Mouse (Mus musculus) embryonic facial prominence, embryonic 11.5 days (tissue): ENCODE measurements at regions not wholly inside any gene's neighbourhood (a gene's known extent, or its start where the extent isn't known, plus 50 kb on each side); places are given as distances from the start of the nearest gene placed in this dataset.

ENCODE experiments used
- ATAC-seq: fragments of 200-750 bp; cut with Nextera tagmentation; replicated peaks from 2 replicates; pipeline ENCODE4 v1.8.0; 2017; ENCODE audit warnings: low read depth; ENCODE audit not compliant: insufficient number of reproducible peaks, low FRiP score, low TSS enrichment
- DNase-seq: peaks from one replicate; pipeline ENCODE4 v3.0.0-alpha.2; 2015; ENCODE audit warnings: low spot score
- H3K27ac ChIP-seq: fragments of 300-500 bp; sonication (generic); replicated peaks from 2 replicates; pipeline ENCODE4 v1.5.1; 2014; ENCODE audit warnings: mild to moderate bottlenecking, low read depth, low read length, control low read depth
- H3K27me3 ChIP-seq: fragments of 300-500 bp; sonication (generic); 2 replicates; pipeline ENCODE4 v1.6.1; 2014; ENCODE audit warnings: mild to moderate bottlenecking, low read length, moderate library complexity, mixed read lengths; ENCODE audit not compliant: control insufficient read depth, insufficient read depth
- H3K36me3 ChIP-seq: fragments of 300-500 bp; sonication (generic); replicated peaks from 2 replicates; pipeline ENCODE4 v1.6.1; 2014; ENCODE audit warnings: low read depth, mild to moderate bottlenecking, low read length, moderate library complexity, mixed read lengths; ENCODE audit not compliant: control insufficient read depth, insufficient read depth
- H3K4me1 ChIP-seq: fragments of 300-500 bp; sonication (generic); 2 replicates; pipeline ENCODE4 v1.6.1; 2014; ENCODE audit warnings: low read length, mixed read lengths; ENCODE audit not compliant: control insufficient read depth, insufficient read depth
- H3K4me2 ChIP-seq: fragments of 300-500 bp; sonication (generic); 2 replicates; pipeline ENCODE4 v1.6.1; 2014; ENCODE audit warnings: low read depth, mild to moderate bottlenecking, control low read depth, low read length, moderate library complexity
- H3K4me3 ChIP-seq: fragments of 300-500 bp; sonication (generic); 2 replicates; pipeline ENCODE4 v1.5.1; 2014; ENCODE audit warnings: low read depth, low read length, control low read depth
- H3K9ac ChIP-seq: fragments of 300-500 bp; sonication (generic); replicated peaks from 2 replicates; pipeline ENCODE4 v1.6.1; 2014; ENCODE audit warnings: mild to moderate bottlenecking, control low read depth, low read length
- H3K9me3 ChIP-seq: fragments of 300-500 bp; sonication (generic); replicated peaks from 2 replicates; pipeline ENCODE4 v1.6.1; 2016; ENCODE audit warnings: mild to moderate bottlenecking, low read length, inconsistent platforms, mixed read lengths; ENCODE audit not compliant: control insufficient read depth
- WGBS: fragments of 180-500 bp; shearing (Covaris S2); extraction: QIAGEN DNeasy Blood & Tissue Kit; methylation state at CpG from one replicate; pipeline ENCODE4 v1.1.7; 2014; 5-methylcytosine and 5-hydroxymethylcytosine counted together

DNA sequence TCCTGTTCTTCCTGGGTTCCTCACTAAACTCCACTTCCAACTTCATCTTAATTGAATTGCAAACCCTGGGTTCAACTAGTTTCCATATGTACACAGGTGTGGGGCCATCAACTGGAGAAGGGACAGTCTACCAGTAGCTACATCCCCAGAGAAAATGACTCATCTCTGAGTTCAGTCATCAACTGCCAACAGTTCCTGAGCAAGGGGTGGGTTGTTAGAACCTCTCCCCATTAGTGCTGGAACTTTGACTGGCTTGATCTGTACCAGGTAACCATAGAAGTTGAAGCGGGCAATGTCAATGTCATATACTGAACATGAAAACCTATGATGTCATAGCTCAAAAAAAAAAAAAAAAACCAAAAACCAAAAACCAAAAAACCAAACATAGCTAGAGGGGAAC, 69.8 kb downstream of the Gm21750 start:
- WGBS, result 88% methylated on average over 1 of the region's 1 CpGs
- DNase-seq, result no peak
- no peaks in the 10 kb centered on the region for H3K9me3 ChIP-seq
- H3K4me2 ChIP-seq, result no peak overlapping the region
- no peaks in the 10 kb centered on the region for H3K36me3 ChIP-seq
- no peak overlapping the region for H3K27ac ChIP-seq
- no peaks in the 10 kb centered on the region for H3K27me3 ChIP-seq
- ATAC-seq, result no peak
- H3K4me1 ChIP-seq, result no peaks in the 10 kb centered on the region
- no peak overlapping the region for H3K9ac ChIP-seq
- H3K4me3 ChIP-seq, result no peak overlapping the region

DNA sequence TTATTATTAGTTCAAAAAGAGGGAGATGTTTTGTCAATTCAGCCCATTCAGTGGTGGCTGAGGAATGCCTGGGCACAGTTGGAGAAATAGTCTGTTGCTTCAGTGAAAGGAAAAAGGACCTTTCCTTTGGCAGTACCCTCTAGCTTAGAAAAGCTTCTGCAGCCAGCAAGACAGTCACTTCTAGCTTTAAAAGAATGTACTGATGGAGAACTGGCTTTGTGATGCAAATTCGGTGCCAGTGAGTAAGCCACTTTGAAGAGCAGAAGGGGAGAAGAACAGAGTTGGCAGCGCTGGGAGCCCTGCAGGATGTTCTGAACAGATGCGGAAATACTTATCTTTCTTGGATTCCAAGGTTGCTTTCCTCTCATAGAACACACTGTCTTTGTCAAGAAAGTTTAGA, 71.1 kb downstream of the Gm21750 start:
- no peak for DNase-seq
- 47% methylated on average over 3 of the region's 3 CpGs for WGBS
- Histone ChIP-seq H3K9me3 (no peaks in the 10 kb centered on the region), H3K27ac (no peak overlapping the region), H3K4me3 (no peak overlapping the region), H3K4me1 (no peaks in the 10 kb centered on the region), H3K9ac (no peak overlapping the region), H3K4me2 (no peak overlapping the region), H3K36me3 (no peaks in the 10 kb centered on the region), H3K27me3 (no peaks in the 10 kb centered on the region)
- ATAC-seq, result no peak

DNA sequence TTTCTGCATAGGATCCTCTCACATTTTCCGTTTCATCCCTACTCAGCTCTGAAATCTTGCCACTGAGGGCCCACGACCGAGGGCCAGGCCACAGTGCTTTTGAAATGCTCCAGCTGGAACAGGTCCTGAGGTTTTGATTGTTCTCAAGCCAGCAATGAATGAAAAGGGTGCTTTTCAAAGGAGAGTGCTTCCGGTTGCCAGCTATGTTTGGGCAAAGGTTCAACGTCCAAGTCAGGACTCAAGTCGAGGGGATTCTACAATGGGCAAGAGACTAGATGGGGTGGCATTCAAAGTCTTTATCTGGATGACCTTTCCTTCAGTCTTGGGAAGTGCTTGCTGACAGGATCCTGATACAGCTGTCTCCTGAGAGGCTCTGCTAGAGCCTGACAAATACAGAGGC, 89.8 kb downstream of the Gm21750 start:
- Histone ChIP-seq H3K9me3 (no peaks in the 10 kb centered on the region), H3K4me1 (no peaks in the 10 kb centered on the region), H3K27me3 (no peaks in the 10 kb centered on the region), H3K4me2 (no peak overlapping the region), H3K27ac (no peak overlapping the region), H3K9ac (no peak overlapping the region), H3K4me3 (no peak overlapping the region), H3K36me3 (no peaks in the 10 kb centered on the region)
- WGBS, result 87% methylated on average over 6 of the region's 6 CpGs
- no peak for DNase-seq
- no peak for ATAC-seq

DNA sequence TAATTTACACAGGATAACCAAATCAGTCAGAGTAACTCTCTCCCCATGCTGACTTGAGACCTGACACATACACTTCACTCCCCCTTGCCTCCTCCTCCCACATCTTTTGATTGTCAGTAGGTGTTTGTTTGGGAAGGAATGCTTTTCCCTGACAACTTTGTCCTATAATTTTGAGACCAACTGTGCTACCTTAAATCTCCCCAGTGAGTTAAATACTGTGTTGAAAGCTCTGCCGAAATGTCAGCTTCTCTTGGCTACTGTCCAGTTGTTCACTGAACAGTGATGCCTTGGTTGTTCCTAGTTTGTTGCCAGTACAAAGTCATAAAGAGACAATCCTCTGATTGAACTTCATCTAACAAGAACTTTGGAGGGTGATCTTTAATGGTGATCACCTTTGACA, 99.0 kb downstream of the Gm21750 start:
- 65% methylated on average over 1 of the region's 1 CpGs for WGBS

DNA sequence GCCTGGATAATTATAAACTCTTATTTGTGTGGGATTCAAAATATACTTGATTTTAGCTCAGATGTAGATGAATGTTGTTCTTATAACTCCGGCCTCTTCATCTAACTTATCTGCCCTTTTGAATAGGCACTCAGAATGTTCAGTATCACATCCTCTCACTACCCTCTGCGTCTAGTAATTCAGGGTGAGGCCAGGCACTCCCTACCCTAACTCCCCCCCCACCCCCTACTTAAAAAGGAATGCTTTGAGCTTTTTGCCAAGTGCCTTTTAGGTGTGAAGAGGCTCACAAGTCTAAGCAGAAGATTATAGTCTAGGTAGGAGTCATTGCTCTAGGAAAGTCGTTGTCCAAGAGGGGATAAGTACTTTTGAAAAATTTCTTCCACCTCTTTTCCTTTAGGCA, 111.9 kb downstream of the Gm21750 start:
- no peak overlapping the region for H3K4me3 ChIP-seq
- WGBS, result 63% methylated on average over 3 of the region's 3 CpGs
- no peak overlapping the region for H3K9ac ChIP-seq
- H3K27ac ChIP-seq, result no peak overlapping the region
- no peaks in the 10 kb centered on the region for H3K4me1 ChIP-seq
- no peaks in the 10 kb centered on the region for H3K9me3 ChIP-seq
- ATAC-seq (no peak), DNase-seq (no peak)
- no peaks in the 10 kb centered on the region for H3K36me3 ChIP-seq
- no peak overlapping the region for H3K4me2 ChIP-seq
- H3K27me3 ChIP-seq, result no peaks in the 10 kb centered on the region

More for the DNA sequence above, 99.0 kb downstream of the Gm21750 start:
- H3K9me3 ChIP-seq, result no peaks in the 10 kb centered on the region
- no peak overlapping the region for H3K4me2 ChIP-seq
- no peak overlapping the region for H3K27ac ChIP-seq
- H3K9ac ChIP-seq, result no peak overlapping the region
- H3K27me3 ChIP-seq, result no peaks in the 10 kb centered on the region
- H3K4me1 ChIP-seq, result no peaks in the 10 kb centered on the region
- H3K4me3 ChIP-seq, result no peak overlapping the region
- no peaks in the 10 kb centered on the region for H3K36me3 ChIP-seq
- ATAC-seq, result no peak
- DNase-seq, result no peak

DNA sequence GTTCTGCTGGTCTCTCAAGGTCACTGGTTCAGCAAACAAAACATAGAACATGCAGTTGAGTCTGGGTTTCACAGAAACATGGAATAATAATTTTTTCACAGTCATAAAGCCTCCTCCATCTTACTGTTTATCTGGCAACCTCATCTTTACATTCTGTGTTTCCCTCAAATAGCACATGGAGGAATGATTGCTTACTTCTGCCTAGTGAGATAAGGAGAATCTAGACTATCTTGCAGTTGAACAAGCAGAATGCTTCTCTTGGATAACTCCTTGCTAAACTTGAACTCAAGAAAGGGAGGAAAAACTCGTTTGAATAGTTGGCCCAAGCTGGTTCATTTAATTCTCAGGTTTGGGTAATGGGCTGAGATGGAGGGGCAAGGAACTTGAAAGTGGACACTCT, 112.8 kb downstream of the Gm21750 start:
- no peaks in the 10 kb centered on the region for H3K27me3 ChIP-seq
- H3K4me3 ChIP-seq, result no peak overlapping the region
- DNase-seq, result no peak
- no peaks in the 10 kb centered on the region for H3K4me1 ChIP-seq
- no peak overlapping the region for H3K9ac ChIP-seq
- no peak overlapping the region for H3K4me2 ChIP-seq
- 42% methylated on average over 1 of the region's 1 CpGs for WGBS
- no peaks in the 10 kb centered on the region for H3K36me3 ChIP-seq
- ATAC-seq, result no peak
- no peak overlapping the region for H3K27ac ChIP-seq
- no peaks in the 10 kb centered on the region for H3K9me3 ChIP-seq

DNA sequence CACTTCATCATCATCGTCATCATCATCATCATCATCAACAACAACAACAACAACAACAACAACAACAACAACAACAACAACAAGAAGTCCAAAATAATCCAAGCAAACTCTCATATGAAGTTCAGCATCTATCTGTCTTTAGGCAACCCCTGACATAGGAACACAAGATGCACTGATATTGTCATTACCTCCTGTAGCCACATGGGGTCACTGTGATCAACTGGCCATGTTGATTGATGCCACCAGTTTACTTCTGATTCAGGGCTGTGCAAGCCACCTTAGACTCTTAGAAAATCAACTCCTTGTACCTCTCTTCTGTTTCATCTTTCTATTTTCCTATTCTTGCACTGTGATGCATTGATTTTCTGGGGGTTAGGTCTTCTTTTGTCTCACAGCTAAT, 115.0 kb downstream of the Gm21750 start:
- Histone ChIP-seq H3K9ac (no peak overlapping the region), H3K27ac (no peak overlapping the region), H3K4me1 (no peaks in the 10 kb centered on the region), H3K27me3 (no peaks in the 10 kb centered on the region), H3K4me3 (no peak overlapping the region), H3K4me2 (no peak overlapping the region), H3K9me3 (no peaks in the 10 kb centered on the region), H3K36me3 (no peaks in the 10 kb centered on the region)
- peak; percentile 69 for DNase-seq
- 7% methylated on average over 1 of the region's 1 CpGs for WGBS
- ATAC-seq, result 0 out of 2 replicates have a peak, but pooled peaks have one; percentile 52

DNA sequence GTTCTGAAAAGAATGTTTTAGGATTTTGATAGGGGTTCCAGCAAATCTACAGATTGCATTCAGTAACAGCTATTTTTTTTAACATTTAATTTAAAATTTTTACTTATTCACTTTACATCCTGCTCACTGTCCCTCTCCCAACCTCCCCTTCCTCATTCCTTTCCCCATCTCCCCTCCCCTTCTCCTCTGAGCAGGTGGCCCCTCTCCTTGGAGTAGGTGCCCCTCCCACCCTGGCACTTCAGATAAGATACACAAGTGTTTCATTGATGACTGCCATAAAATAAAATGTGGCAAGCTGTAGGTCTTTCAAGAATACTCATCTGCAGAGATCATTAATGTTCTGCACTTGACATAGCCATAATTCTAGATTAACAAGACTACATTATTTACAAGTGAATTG, 146.1 kb downstream of the Gm21750 start:
- Histone ChIP-seq H3K4me3 (no peak overlapping the region), H3K27ac (no peak overlapping the region), H3K27me3 (no peaks in the 10 kb centered on the region), H3K36me3 (no peaks in the 10 kb centered on the region), H3K9ac (no peak overlapping the region), H3K9me3 (no peaks in the 10 kb centered on the region), H3K4me2 (no peak overlapping the region), H3K4me1 (no peaks in the 10 kb centered on the region)
- no peak for ATAC-seq
- no peak for DNase-seq

DNA sequence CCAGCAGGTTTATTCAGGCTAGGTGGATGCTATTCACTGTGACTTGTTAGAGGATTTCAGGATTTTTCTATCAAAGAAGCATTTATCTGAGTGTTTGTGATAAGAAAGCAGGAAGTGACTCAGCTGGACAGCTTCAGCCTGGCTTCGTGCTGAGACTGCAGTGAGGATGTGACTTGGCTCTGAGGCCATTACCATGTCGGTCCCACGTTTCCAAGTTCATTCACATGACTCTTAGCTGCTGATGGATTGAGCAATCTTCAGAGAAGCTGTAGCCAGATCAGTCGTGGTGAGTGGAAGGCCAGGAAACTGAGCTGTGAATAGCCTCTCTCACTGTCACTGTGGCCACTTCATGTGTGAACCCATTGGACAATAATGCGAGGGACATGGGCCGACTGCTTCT, 177.9 kb downstream of the Gm21750 start:
- H3K9ac ChIP-seq, result no peak overlapping the region
- H3K36me3 ChIP-seq, result no peaks in the 10 kb centered on the region
- DNase-seq (no peak), ATAC-seq (no peak)
- 79% methylated on average over 6 of the region's 6 CpGs for WGBS
- no peaks in the 10 kb centered on the region for H3K4me1 ChIP-seq
- H3K27ac ChIP-seq, result no peak overlapping the region
- no peaks in the 10 kb centered on the region for H3K9me3 ChIP-seq
- no peaks in the 10 kb centered on the region for H3K27me3 ChIP-seq
- H3K4me3 ChIP-seq, result no peak overlapping the region
- H3K4me2 ChIP-seq, result no peak overlapping the region
